Mouse (Mus musculus) Patski (cell line): Measurements from ENCODE around the gene Hectd4. TPM values are rescaled to one million over a fixed set of nuclear protein-coding genes. Genes with fewer than 3 reads are reported as not detected.
"Not testable (repeated sequence)": the region's sequence is repeated elsewhere in the genome, so short reads cannot be mapped to it uniquely, and the experiment has no call there.

ENCODE experiments used
- ATAC-seq: fragments of 100-300 bp; one replicate; pipeline ENCODE4 v1.8.0; 2021
- CTCF ChIA-PET: fragments of 350-600 bp; sonication (Branson Sonifier 250); formaldehyde crosslinking; loops from one replicate; lab custom pipeline; 2022; ENCODE audit warnings: inconsistent platforms; lab: Charles Lee
- POLR2A ChIA-PET: fragments of 350-600 bp; sonication (Branson Sonifier 250); formaldehyde crosslinking; loops from one replicate; lab custom pipeline; 2022; ENCODE audit warnings: antibody characterized with exemption, inconsistent platforms; lab: Charles Lee
- DNase-seq: peaks from one replicate; pipeline ENCODE4 v3.0.0-alpha.2; 2011; ENCODE audit warnings: low read depth, low spot score
- H3K27me3 ChIP-seq: fragments of 371-371 bp; one replicate; pipeline ENCODE4 v1.5.1; 2021
- CTCF ChIP-seq: fragments of 100-300 bp; IDR thresholded peaks from one replicate; pipeline ENCODE4 v1.5.1; 2021
- in situ Hi-C: fragments of 300-500 bp; cut with MboI; formaldehyde crosslinking; loops from 3 replicates; pipeline ENCODE4 v1.11.1; 2018; ENCODE audit warnings: low pct_unique_long_range_greater_than_20kb, mixed read lengths
- polyA plus RNA-seq: library from polyadenylated mRNA; unstranded; gene quantifications from one replicate; pipeline ENCODE4 v1.2.3, GENCODE M21; 2021

The Hectd4 gene
- polyA plus RNA-seq, 1 experiment from 2014 or later = 13.7 TPM

DNA sequence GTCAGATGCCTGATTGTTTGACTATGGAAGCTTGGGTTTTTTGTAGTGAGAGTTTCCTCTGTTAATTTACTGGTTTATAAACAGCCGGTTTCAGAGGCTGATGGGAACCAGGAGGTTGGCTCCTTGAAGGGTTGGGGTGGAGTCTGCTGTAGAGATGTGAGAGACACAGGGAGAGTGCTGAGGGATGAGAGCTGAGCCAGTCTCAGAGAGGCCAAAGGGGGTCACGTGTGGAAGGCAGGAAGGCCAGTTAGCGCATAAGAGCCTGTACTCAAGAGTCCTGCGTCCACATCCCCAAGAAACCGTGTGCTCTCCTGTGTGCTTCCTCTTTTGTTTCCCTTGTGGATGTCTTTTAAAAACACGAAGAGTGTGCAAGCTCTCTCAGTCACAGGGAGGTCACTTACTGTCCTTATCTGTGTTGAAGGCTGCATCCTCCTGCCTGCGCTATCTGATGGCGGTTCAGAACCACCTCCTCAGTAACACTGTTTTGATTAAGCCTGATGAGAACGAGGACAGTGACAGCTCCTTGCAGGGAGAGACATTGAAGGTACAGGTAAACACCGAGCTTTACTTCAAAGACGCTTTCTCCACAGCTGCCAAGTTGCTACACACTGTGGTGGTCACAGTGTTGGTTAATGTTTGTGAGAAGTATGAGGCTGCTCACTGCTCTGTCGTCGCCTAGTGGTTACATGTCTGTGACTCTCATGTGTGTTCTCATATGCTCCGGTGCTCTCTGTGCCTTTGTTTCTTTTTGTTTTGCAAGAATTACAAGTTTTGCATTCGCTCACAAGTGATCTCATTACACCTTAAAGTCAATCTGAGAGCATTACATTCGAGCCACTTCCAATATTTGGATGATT lies 72.5 kb downstream of the Hectd4 start:
- ATAC-seq = no peak
- no peaks in the 10 kb centered on the region for H3K27me3 ChIP-seq
- ChIA-PET CTCF (interaction anchor here (0.8 kb wide), 1 partner anchor 18 kb away, joined by 4 read pairs; no protein-coding TSS in a partner anchor), POLR2A (interaction anchor here (0.7 to 1.1 kb wide), 2 partner anchors 13 to 28 kb away, joined by 3 read pairs; no protein-coding TSS in a partner anchor)
- no peak for DNase-seq
- no peak for TF ChIP-seq CTCF
- in situ Hi-C loops = no loop called here

DNA sequence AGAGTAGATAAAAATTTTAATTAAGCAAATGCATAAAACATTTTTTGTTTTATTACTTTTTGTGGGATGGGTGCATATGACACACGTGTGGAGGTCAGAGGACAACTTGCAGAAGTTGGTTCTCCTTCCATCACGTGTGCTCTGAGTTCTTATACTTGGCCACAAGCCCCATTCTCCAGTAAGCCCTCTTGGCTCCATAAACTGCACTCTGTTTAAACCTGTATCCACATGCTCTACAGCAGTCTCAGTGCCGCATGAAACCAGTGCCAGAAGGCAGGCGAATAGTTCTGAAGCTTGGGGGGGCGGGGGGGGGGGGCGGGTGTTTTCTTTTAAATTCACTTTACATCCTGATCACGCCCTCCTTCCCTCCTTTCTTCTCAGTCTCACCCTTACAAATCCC lies 85.0 kb downstream of the Hectd4 start:
- ATAC-seq = no peak
- no peak for TF ChIP-seq CTCF

DNA sequence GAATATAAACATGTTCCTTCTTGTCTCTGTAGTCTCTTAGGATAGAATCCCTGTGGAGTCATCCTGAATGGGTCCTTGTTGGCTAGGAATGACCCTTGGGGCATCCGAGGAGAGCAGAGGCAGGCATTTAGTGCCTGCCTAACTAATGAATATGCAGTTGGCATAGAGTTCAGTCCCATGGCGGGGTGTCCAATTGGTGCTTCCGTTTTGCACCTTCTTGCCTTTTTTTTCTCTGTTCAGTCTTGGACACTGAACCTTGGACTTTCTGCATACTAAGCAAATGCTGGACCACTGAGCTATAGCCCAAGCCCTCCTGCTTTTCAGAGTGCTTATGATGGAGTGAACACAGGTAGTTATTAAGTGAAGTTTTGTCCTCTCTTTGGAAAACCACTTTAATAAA lies 87.6 kb downstream of the Hectd4 start:
- no peak for ATAC-seq
- POLR2A ChIA-PET = no interaction called here

More for the DNA sequence above, 85.0 kb downstream of the Hectd4 start:
- in situ Hi-C loops = no loop called here
- DNase-seq = no peak
- ChIA-PET POLR2A (interaction anchor here (0.7 to 1.3 kb wide), 3 partner anchors 9 to 94 kb away, joined by 3 to 4 read pairs (median 3); no protein-coding TSS in a partner anchor), CTCF (interaction anchor here (1.5 kb wide), 1 partner anchor 21 kb away, joined by 3 read pairs; no protein-coding TSS in a partner anchor)
- no peaks in the 10 kb centered on the region for H3K27me3 ChIP-seq

DNA sequence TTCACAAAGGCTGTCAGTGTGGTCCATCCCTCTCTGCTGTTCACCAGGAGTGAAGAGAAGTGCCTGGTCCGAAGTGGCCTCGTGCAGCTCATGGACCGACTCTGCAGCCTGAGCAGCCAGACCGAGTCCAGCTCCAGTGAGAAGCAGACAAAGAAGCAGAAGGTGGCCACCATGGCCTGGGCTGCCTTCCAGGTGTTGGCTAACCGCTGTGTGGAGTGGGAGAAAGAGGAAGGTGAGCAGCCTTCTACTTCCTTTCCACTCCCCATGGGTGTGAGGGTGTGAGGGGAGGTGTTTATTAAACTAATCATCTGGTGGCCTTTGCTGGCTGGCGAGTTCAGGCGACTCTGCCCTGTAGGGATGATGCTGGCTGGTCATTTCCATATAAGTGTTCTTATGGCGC lies 91.6 kb downstream of the Hectd4 start:
- POLR2A ChIA-PET = no interaction called here

More for the DNA sequence above, 87.6 kb downstream of the Hectd4 start:
- in situ Hi-C loops = no loop called here
- DNase-seq = no peak
- TF ChIP-seq CTCF = no peak
- no peaks in the 10 kb centered on the region for H3K27me3 ChIP-seq
- CTCF ChIA-PET = no interaction called here

DNA sequence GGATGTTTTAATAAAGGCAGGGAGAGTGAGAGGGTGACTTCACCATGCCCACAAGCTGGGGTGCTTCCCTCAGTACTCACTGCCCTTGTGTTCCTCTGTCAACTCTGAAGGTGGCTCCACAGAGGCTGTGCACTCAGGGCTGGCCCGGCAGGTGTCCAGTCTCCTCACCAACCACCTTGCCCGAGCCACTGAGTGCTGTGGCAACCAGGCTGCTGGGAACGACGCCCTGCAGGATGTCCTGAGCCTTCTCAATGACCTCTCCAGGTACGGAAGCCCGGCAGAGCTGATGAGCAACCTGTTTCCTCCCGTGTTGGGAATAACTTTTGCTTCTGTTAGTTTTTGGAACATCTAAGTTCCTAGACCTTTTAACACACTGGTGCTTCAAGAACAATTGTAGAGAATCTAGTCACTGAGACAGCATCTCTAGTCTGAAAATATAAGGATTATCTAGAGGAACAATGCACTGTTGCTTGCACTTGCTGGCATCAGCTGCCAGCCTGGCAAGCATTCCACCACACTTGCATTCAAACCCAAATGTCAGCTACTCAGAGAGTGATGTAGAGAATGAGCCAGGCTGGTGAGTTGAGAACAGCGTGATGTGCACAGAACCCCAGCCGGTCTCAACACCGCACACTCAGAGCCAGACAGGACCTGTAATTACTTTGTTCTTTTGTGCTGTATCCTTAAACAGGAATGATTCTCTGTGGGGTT lies 93.9 kb downstream of the Hectd4 start:
- in situ Hi-C loops = no loop called here
- CTCF ChIA-PET = interaction anchor here (0.9 to 1.2 kb wide), 2 partner anchors 19 to 40 kb away, joined by 3 read pairs; no protein-coding TSS in a partner anchor
- no peak for TF ChIP-seq CTCF
- POLR2A ChIA-PET = no interaction called here
- ATAC-seq (no peak), DNase-seq (no peak)
- no peaks in the 10 kb centered on the region for H3K27me3 ChIP-seq

More for the DNA sequence above, 91.6 kb downstream of the Hectd4 start:
- in situ Hi-C loops = no loop called here
- CTCF ChIA-PET = interaction anchor here (1.9 to 2.8 kb wide), 2 partner anchors 11 to 20 kb away, joined by 4 to 11 read pairs; no protein-coding TSS in a partner anchor
- H3K27me3 ChIP-seq = no peaks in the 10 kb centered on the region
- TF ChIP-seq CTCF = no peak
- no peak for ATAC-seq
- no peak for DNase-seq

DNA sequence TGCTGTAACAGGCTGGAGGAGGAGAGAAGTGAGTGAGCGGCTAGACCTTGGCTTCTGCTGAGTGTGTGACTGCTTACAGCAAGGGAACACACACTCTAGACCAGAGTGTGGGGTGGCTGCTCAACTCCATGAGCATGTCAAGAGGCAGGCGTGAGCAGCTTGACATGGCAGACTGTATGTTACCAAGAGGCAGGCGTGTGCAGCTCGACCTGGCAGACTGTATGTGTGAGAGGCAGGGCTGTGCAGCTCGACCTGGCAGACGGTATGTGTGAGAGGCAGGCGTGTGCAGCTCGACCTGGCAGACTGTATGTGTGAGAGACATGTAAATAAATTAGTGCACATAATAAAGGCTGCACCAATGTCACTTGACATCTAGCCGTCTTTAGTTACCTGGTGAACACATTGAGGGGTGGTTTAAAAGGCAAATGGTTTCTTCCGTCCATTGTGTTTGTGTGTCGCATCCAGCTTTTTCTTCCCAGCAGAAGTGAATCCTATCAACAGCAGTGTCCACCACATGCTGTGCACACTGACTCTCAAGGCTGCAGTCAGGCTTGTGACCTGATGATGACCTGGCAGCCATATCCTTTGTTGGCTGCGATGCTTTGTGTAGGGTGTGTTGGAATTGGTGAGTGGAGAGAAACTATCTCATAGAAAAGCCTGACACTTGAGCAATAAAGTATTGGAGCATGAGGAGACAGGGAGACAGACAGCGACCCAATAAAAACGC lies 106.2 kb downstream of the Hectd4 start:
- in situ Hi-C loops = no loop called here
- no peak for ATAC-seq
- no peak for TF ChIP-seq CTCF

DNA sequence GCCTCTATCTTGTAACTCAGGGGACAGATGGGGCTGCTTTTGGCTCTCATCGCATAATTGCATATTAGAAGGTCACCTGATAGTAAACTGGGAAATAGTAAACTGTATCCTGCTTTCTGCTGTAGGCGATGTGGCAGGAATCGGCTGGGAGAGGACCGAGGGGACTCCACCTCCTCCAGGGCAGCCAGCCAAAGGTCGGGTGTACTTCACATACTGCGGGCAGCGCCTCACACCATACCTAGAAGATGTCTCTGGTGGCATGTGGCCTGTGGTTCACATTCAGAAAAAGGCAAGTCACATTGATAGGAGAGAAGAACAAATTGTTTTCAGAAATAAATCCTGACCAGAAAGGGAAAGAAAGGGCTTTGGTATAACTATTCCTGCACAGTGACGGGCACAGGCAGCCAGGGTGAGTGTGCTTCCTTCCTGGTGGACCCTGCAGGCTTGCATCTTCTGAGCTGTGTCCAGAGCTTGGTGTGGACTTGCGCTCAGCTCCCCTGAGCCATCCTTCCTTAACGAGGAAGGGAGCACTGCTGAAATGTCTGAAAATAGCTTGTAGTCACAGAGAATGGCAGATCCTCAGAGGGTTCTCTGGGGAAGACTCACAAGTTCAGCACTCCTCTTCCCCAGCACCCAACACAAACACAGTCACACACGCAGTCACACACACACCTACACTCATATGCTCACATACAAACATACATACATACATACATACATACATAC lies 109.5 kb downstream of the Hectd4 start:
- DNase-seq (no peak), ATAC-seq (peak; percentile 26)
- ChIA-PET CTCF (no interaction called here), POLR2A (no interaction called here)
- H3K27me3 ChIP-seq = no peaks in the 10 kb centered on the region
- TF ChIP-seq CTCF = no peak
- in situ Hi-C loops = no loop called here

More for the DNA sequence above, 106.2 kb downstream of the Hectd4 start:
- no peaks in the 10 kb centered on the region for H3K27me3 ChIP-seq
- no peak for DNase-seq
- CTCF ChIA-PET = no interaction called here
- POLR2A ChIA-PET = no interaction called here

DNA sequence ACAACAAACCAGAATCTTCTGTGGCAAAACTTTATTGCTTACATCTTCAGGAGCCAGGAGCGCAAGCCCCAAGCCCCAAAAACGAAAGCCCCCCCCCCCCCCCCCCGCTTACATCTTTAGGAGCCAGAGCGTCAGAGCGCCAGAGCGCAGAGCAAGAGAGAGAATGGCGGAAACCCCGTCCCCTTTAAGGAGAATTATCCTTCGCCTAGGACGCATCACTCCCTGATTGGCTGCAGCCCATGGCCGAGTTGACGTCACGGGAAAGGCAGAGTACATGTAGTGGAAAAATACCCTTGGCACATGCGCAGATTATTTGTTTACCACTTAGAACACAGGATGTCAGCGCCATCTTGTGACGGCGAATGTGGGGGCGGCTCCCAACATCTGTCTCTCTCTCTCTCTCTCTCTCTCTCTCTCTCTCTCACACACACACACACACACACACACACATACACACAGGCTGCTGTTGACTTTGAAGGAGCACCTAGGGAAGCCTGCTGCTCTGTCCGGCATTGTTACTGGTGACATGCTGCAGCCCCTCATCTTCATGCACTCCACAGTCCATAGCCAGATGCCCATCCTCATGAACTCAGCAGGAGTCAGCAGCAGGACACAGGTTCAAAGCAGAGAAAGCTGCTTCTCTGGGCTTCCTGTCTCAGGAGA lies 110.3 kb downstream of the Hectd4 start:
- ATAC-seq, H3K27me3 ChIP-seq, DNase-seq, in situ Hi-C loops, POLR2A ChIA-PET: not testable (repeated sequence)
- CTCF ChIA-PET = interaction anchor here (1.1 kb wide), 1 partner anchor 9 kb away, joined by 4 read pairs; no protein-coding TSS in a partner anchor

DNA sequence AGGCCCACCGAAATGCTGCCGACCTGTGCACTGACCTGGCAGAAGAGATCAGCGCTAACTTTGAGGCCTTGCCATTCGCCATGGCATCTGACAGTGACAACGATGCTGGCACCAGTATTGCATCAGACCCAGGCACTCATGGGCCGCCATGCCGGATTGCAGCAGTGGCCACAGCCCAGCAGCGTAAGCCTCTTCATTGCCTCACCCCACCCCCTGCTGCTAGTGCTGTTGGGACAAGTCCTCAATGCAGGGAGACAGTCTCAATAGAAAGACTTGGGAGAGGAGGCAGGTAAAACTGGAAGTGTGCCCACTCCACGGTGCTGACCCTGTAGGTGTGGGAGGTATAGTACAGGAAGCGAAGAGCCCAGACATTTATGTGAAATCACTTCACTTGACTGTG lies 111.7 kb downstream of the Hectd4 start:
- ChIA-PET CTCF (interaction anchor here (1.1 kb wide), 1 partner anchor 8 kb away, joined by 4 read pairs; no protein-coding TSS in a partner anchor), POLR2A (no interaction called here)
- no peak for DNase-seq
- TF ChIP-seq CTCF = no peak
- no peaks in the 10 kb centered on the region for H3K27me3 ChIP-seq
- in situ Hi-C loops = no loop called here
- ATAC-seq = no peak
